Mouse (Mus musculus) cerebellum, adult 8-10 months (tissue): ENCODE measurements around the gene Fam69b.
A peak's percentile ranks its signal among the peaks of the same experiment; 100 is the strongest.

Experiments
- DNase-seq: peaks from one replicate; pipeline ENCODE4 v3.0.0; 2022

Fam69b gene

DNA sequence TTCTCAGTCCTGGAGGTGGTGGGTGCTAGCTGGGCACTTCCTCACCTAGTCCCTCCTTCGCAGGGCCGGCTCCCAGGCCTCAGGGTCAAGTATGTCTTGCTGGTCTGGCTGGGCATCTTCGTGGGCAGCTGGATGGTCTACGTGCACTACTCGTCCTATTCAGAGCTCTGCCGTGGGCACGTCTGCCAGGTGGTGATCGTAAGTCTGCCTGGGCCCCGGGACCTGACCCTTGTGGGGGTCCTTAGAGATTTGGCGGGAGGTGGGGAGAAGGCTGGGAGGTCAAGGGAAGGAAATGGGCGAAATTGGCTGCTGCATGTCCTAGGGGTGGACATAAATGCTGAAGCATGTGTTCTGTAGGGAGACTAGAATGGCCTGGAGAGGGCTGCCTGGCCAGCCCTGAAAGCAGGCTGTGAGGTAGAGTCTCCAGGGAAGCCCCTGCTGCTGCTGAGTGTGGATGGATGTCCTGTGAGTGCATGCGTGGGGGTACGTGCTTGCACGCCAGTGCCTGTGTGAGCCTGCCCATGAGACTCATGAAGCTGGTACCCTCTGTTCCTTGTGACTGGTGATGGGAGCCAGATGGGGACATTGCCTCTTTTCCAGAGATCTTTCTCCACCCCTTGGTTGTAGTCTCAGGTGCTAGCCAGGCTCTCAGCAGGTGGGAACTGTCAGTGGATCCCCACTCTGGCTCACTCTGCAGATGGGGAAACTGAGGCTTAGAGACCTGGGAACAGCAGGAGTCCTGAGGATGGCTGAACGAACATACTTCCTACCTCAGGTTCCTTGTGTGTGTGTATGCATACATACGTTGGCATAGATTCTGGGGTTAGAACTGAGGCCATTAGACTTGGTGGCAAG, 4.5 kb downstream of the Fam69b start:
- no peak for DNase-seq

DNA sequence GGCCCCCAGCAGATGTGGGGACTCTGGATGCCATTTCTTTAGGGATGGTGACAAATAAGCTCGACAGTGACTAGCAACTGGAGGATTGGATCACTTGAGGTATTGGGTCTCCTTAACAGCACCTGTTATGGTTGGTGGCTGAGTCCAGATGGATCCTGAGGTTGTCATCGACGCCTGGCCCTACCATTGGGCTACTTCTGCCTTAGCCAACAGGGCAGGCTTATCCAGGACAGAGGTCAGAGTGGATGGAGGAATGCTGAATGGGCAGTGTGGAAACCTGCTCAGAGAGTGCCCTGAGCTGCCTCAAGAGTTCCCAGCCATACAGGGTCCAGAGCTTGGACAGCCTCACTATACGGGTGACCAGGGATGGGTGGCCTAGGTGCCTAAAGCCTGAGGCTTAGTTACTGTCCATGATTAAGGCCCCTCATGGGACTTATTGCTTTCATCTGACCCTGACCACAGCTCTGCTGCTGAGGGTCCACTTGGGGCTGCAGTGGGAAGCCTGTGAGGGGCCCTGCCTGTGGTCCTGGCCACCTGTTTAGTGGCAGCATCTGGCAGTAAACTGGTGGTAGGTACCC, 5.8 kb downstream of the Fam69b start:
- no peak for DNase-seq

DNA sequence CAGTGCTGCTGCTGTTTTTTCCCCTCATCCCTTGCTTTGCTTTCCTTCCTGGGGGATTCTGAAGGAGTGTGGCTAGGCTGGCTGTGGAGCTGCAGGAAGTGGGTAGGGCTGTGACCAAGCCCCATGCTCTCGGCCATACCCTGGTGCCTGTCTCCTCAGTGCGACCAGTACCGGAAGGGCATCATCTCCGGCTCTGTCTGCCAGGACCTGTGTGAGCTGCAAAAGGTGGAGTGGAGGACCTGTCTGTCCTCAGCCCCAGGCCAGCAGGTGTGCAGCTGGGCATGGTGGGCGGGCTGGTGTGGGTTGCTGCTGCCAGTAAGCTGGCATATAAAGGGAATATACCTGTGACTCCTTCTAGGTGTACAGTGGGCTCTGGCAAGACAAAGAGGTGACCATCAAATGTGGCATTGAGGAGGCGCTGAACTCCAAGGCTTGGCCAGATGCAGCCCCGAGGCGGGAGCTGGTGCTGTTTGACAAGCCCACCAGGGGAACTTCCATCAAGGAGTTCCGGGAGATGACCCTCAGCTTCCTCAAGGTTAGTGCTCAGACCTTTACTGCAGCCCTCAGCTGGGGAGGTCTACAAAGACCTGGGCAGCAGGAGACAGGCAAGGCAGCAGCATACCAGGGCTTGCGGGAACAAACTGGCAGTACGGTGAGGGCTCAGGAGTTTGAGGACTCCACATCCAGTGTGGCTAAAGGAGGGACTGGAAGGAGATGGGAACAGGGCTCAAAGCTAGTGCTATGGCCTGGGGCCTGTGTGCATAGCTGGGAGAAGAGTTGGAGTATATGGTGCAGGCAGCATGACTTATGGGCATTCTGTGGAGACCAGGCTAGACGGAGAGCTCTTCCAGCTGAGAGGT, 6.6 kb downstream of the Fam69b start:
- DNase-seq = no peak

DNA sequence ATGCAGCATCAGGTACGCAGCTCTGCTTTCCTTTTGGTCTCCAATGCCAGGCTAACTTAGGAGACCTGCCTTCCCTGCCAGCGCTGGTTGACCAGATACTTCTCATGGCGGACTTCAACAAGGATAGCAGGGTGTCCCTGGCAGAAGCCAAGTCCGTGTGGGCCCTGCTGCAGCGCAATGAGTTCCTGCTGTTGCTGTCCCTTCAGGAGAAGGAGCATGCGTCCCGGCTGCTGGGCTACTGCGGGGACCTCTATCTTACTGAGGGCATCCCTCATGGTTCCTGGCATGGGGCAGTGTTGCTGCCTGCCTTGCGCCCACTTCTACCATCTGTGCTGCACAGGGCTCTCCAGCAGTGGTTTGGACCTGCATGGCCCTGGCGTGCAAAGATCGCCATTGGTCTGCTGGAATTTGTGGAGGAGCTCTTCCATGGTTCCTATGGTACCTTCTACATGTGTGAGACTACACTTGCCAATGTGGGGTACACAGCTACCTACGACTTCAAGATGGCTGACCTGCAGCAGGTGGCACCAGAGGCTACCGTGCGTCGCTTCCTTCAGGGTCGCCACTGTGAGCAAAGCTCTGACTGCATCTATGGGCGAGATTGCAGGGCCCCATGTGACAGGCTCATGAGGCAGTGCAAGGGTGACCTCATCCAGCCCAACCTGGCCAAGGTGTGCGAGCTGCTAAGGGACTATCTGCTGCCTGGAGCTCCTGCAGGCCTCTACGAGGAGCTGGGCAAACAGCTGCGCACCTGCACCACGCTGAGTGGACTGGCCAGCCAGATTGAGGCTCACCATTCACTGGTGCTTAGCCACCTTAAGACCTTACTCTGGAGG, 7.5 kb downstream of the Fam69b start:
- no peak for DNase-seq

DNA sequence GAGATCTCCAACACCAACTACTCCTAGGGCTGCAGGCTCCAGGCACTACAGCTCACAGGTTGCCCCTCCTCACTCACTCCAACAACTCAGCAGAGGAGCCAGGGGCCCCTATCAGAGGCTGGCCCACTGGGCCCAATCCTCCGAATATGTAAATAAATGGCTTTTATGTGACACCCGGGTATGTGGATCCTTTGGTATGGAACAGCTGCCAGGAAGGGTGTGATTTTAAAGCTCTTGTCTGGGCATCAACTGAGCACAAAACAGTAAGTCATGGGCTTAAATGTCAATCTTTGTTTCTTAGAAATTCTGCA, 8.0 kb downstream of the Fam69b start:
- DNase-seq = no peak

DNA sequence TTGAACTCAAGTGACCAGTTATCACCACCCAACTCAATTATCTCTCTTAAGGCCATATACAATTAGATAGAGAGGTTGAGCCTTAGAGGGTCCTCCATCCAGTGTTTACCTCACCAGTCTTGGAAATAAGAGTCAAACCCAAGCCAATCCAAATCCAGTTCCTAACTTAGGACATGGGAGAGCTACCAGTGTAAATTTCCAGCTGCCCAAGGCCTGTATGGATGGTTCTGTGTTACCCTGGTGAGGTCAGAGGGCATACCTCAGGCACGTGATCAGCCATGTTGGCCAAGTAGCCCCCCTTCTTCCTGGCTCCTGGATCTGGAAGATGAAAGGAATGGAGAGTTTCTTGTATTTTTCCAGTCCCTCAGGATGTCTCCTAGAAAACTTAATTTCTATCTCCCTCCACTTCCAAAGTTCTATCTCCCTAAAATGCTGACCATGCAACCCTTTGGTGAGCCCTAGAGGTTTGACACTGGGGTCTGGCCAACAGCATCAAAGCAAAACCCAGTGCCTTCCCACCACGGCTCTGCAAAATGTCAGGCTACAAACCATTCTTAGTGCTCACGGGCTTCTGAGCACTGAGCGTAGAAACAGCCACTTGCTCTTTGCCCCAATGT, 9.2 kb downstream of the Fam69b start:
- DNase-seq = no peak

DNA sequence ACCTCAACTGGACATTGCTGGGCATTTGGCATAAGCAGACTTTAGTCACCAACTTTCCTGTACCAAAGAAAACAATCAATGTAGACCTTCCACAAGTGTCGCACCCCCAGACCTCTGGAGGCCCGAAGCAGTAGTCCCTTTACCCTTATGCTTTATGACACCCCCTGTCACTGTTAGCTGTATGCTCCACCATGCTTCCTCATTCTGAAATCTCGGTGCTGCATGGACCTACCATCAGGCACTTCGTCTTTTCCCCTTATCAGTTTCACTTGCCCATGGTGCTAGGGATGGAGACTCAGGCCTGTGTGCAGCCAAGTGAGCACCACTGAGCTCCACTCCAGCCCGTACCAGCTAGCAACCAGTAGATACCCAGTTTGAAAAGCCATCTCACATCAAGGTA, 9.8 kb downstream of the Fam69b start:
- no peak for DNase-seq

DNA sequence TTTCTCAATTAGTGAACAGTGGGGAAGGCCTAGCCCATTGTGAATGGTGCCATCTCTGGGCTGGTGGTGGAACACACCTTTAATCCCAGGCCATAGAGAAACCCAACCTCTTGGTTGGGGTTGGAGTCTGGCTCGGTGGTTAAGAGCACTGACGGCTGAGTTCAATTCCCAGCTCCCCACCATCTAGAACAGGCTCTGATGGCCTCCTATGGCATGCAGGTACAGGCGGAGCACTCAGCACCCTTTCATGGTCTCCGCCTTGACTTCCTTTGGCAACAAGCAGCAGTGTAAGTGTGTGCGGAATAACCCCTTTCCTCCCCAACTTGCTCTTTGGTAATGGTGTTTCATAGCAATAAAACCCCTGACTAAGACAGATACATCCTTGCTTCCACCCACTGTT, 10.3 kb downstream of the Fam69b start:
- DNase-seq = no peak

DNA sequence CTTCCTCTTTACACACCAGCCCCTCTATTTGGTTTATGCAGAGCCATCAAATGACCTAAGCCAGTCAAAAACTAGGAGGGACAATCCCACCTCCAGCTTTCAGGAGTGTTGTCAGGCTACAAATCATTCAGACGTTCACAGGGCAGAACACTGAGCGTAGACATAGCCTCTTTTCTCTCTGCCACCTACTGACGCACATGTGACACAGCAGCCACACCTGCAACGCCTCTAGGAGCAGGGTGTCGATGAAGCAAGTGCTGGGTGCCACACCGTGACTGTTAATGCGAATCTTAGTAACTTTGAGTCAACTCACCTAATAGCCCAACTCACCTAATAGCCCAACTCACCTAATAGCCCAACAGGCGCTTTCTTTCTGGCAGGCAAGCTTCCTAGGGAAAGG, 10.8 kb downstream of the Fam69b start:
- DNase-seq = no peak

DNA sequence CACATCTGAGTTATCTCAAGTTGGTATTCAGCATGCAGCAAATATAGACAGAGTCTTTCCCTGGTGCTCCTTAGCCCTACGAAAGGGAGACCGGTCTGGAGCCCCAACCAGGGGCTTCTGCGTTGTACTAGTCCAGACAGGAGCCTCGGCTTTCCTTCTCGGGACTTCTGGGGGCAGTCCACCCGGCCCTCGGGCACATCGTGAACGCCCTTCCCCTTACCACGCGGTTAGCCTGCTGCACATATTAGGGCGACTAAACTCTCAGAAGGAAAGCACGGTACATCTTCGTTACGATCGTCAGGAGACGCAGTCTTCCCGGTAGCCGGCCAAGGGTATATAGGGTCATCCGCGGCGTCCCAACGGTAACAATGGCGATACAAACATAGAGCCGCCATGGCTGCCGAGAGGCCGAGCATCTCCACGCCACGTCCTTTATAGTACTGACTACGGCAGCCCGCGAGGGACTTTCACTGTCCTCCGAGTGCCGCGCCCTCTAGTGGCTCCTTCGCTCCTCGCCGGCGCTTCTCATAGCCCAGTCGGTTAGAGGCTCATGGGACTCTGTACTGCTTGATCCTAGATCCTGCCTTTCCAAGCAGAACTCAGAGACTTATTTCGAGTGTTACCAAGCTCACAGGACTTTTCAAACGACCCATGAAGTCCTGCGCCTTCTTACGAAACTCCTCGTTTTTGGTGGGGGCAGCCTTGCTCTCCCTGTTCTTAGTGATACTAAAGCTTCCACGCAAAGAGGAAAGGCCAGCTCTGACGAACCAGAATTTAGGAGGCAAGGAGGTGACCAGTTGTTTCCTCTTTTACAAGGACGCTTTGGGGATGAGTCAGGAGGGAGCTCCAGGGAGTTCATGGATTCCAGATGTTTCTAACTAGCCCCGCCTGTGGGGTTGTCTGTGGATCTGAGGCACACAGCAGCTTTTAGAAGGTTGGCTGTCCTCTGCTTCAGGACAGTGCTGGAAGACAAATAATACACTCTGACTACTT, 11.9 kb downstream of the Fam69b start:
- peak; percentile 98 for DNase-seq

DNA sequence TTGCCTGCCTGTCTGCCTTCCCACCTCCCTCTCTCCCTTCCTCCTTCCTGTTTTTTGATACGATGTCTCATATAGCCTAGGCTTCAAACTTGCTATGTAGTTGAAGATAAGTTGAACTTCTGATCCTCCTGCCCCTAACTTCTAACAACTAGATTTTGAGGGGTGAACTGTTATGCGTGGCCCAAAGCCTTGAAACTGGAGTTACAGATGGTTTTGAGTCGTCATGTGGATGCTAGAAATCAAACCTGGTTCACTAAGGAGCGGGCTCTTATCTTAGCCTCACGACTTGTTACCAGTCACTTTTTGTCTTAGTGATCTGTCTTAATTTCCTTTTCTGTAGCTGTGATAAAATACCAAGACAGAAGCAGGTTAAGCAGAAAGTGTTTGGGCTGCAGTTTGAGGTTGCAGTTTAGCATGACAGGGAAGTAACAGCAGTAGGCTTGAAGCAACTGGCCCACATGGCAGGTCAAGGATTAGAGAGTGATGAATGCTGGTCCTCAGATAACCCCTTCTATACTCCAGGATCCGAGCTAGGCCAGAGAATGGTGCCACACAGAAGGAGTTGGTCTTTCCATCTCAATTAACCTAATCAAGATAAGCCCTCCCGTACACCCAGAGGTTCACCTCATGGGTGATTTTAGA, 12.9 kb downstream of the Fam69b start:
- no peak for DNase-seq

DNA sequence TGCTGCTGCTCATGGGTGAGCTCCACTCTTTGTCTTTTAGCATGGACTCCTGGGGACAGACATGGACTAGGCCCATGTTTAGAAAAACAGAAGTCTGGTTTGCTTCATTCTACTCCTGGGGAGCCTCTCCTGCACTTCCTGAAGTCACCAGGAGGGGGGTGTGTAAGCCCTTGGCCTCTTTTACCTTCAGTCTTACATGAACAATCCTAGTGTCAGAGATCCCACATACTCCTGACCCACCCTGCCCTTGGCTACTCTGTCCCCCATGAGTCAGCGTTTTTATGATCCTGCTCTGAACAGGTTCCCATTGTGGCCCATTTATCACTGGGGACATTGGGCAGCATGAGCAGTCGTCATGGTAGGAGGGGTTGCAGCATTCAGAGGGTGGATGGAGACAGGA, 15.7 kb downstream of the Fam69b start:
- DNase-seq = no peak

DNA sequence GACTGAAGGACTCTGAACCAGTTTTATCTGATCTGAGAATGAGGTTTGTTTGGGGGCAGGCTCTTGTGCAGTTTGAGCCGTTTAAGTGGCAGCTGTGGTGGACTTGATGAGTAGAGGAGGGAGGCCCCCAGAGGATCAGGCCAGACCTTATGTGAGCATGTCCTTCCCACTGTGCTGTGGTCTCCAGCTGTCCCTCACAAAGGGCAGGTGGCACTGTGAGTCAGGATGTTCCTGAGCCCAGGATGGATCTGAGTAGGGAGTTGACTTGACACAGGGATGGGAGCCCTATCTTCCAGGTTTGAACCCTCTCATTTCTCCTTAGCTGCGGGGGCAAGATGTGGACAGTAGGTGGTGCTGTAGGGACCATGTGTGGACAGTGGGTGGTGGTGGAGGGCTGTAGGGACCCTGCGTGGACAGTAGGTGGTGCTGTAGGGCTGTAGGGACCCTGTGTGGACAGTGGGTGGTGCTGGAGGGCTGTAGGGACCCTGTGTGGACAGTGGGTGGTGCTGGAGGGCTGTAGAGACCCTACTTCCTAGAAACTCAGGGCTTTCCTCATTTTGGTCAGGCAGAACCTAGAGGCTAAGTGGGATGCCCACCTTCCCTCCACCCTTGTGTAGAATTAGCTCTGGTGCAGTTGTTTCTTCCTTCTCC, 18.5 kb downstream of the Fam69b start:
- peak; percentile 59 for DNase-seq

DNA sequence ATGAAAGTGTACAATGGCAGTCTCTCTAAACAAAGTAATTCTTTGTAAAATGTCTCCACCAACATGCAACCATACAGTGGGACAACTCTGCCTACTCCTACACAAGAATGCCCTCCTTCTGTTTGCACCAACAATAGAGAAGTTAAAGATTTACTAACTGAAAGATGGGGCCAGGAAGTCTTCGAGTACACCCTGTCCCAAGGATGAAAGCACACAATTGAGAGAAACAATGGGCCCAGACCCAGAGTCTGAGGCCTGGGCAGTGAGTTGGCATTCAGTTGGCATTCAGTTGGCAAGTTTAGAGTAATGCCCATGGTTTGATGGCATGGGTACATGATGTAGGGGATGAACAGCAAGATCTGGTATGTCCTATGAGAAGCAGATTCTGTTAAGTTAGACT, 26.4 kb downstream of the Fam69b start:
- DNase-seq = no peak

DNA sequence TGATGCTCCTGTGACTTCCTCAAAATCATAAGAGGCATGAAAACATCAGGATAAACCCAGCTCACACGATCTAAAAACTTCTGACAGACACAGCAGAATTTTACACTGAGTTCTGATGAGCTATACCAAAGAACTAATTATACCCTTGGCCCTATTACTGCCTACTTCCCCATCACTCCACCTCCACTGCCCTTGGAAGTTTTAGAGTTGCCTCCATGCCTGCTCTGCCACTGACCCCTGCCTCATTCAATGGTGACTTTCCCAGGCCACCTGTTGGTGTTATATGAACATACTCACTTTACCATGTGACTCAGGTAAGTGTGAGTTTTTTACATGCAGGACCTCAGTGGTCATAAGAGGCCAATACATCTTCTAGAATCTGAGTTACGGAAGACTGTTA, 29.2 kb downstream of the Fam69b start:
- DNase-seq = no peak

DNA sequence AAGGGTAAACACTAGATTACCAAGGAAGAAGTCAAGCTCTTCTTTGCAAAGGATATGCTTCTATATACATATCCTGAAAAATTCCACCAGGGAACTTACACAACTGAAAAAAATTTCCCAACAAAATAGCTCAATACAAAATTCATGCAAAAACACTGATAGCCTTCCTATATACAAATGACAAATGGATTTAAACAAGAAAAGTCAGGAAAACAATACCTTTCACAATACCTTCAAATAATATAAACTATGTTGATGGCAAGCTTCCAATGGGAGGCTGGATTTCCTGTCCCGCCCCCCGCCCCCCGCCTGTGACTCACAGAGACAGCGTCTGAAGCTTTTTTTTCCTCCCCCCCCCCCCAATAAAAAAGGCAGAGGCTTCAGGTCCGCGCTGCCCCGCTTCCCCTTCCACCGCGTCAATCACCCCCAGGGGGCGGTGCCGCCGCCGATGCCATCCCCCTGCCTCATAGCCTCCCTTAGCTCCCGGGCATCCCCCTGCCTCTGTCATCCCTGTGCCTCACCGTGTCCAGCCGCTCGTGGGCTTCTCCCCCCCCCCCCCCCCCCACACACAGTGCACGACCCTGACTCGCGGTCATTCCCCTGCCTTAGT, 33.0 kb downstream of the Fam69b start:
- no peak for DNase-seq

DNA sequence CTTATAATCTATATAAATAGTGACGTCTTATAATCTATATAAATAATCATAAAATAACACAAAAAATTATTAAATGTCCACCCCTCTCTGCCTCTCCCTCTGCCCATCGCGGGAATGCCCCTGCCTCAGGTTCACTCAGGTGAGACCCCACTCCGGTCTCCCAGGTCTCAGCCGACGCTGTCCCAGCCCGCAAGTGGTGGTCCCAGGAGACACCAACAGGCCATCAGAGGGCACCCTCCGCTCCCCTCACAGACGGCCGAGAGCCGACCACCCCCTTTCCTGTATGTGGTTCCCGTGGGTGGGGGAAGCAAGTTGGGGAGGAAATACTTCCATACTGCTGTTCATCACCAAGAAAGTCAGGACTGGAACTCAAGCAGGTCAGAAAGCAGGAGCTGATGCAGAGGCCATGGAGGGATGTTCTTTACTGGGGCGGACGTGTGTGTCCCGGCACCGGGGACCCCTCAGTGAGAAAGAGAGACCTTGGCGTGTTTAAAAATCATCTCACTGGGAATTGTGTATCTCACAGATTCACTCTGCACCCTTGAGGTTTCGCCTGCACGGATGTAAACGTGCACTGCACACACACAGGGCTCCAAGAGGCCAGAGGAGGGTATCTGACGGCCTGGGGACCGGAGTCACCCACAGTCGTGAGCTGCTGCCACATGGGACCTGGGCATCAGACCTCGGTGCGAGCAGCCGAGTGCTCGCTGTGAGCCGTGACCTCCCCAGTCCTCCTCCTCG, 33.7 kb downstream of the Fam69b start:
- no peak for DNase-seq

DNA sequence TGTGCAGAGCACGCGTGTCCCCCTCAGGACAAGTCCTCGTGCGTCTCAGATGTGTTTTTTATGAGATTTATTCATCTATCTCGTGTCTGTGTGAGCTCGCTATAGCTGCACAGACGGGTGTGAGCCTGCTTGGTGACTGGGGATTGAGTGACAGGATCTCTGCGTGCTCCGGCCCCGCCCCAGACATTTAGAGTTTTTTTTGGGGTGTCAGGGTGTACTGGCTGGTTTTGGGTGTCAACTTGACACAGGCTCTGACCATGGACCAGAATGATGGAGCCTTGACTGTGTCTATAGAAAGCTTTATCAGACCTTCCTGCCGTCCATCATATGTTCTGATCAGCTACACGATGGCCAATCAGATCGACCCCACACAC, 34.2 kb downstream of the Fam69b start:
- DNase-seq = no peak

DNA sequence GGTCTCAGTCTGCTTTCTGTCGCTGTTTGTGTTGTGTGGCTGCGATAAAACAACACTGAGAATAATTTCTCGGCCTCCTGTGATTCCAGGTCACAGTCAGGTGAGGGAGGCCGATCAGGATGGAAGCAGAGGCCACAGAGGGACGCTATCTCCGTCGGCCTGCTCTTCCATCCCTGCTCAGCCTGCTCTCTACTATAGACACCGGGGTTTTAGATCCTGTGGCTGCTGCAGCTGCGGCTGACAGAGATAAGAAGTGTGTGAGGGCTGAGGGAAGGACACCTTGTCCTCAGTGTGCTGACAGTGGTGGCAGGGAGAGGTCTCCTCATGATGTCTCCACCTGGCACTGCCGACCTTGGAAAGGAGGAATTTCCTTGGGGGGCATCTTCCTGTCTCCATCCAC, 34.9 kb downstream of the Fam69b start:
- DNase-seq = no peak
